Mouse (Mus musculus) heart, adult 2 months (tissue): ENCODE data around the gene Htr1f.

Experiments
- CTCF ChIP-seq: fragments of 200-600 bp; IDR thresholded peaks from 2 replicates; pipeline ENCODE4 v1.8.1; 2022; ENCODE audit warnings: antibody characterized with exemption, mild to moderate bottlenecking, moderate library complexity
- POLR2A ChIP-seq: fragments of 200-500 bp; IDR thresholded peaks from 2 replicates; pipeline ENCODE4 v1.6.1; 2011; ENCODE audit warnings: mild to moderate bottlenecking, low read depth, low read length, control low read depth; ENCODE audit not compliant: insufficient read depth

DNA sequence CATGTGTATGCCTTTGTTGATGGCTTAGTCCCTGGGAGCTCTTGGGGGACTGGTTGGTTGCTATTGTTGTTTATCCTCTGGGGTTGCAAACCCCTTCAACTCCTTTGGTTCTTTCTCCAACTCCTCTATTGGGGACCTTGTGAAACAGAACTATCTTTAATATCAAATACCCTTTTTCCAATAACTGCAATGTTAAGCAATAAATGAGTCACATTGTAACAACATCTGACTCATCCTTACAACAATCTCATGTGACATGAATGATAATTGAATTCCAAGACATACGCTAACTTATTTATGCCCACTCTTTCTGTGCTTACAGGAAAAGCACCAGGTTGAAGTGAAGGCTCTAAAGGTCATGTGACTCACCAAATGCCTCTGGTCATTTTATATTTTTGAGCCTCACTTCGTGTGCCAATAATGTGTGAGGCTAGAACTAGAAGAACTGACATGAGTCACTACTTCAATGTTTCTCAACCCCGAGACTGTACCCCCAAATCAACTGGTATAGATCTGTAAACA lies 116.3 kb downstream of the Htr1f start:
- TF ChIP-seq CTCF (no peak), POLR2A (no peak)
